Mouse (Mus musculus): Measurements from ENCODE around the gene Ptpa. TPM values are rescaled to one million over a fixed set of nuclear protein-coding genes. Genes with fewer than 3 reads are reported as not detected.

Ptpa gene
- polyA plus RNA-seq, 1 experiment from 2014 or later, result 88.0 TPM

DNA sequence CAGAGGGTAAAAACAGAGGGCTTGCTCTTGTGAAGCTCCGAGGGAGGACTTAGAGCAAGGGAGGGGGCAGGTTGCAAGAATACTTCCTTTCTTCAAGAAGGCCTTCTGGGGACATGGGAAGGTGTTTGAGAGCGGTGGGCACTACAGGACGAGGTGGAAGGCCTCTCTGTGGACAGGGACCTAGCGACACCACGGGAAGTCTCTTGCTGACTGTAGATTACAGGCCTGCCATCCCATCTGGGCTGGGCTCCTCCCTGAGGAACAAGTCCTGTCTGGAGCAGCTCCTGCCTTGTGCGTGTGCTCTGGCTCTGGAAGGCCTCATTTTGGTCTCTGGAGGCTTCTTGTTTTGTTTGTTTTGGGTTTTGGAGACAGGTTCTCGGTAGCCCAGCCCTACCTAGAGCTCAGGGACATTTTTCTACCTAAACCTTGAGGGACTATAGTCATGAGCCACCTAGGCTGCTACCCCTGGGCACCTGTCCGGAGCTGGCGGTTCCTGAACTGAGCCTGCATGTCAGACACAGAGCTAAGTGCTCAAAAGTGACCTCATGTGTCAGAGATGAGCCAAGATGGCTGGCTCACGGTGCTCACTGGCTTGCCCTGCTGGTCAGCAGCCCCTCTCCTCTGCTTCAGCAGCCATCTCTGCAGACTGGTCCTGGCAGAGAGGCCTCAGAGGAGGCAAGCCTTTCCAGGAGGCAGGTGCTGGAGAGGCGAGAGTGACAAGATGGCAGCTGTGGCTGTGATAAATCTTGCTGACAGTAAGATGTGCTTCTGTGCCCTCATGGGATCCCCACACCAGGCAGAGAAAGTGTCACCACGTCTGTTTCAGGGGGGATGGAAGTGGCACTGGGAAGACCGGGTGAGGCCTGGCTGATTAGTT lies 40.5 kb downstream of the Ptpa start:
- WGBS, result 58% methylated on average over 13 of the region's 13 CpGs
- Histone ChIP-seq H3K9ac (replicated peaks; ENCODE audit: low read depth) (no peak overlapping the region), H3K4me1 (ENCODE audit: insufficient read depth, low read depth, low read length) (no peaks in the 10 kb centered on the region; the same call in 1 of the 2 replicates), H3K4me3 (ENCODE audit: low read depth, low read length) (no peak overlapping the region), H3K36me3 (ENCODE audit: insufficient read depth, low read length) (no peaks in the 10 kb centered on the region), H3K9me3 (ENCODE audit: low read length) (no peaks in the 10 kb centered on the region), H3K4me2 (replicated peaks; ENCODE audit: low read depth, low read length) (no peak overlapping the region), H3K27me3 (replicated peaks; ENCODE audit: insufficient read depth, low read length) (no peaks in the 10 kb centered on the region), H3K27ac (ENCODE audit: low read length) (no peak overlapping the region)
- ATAC-seq (no peak), DNase-seq (ENCODE audit: low spot score) (no peak)
- TF ChIP-seq CTCF (IDR thresholded peaks at IDR 0.05) (no peak), EP300 (IDR thresholded peaks at IDR 0.05) (no peak)

DNA sequence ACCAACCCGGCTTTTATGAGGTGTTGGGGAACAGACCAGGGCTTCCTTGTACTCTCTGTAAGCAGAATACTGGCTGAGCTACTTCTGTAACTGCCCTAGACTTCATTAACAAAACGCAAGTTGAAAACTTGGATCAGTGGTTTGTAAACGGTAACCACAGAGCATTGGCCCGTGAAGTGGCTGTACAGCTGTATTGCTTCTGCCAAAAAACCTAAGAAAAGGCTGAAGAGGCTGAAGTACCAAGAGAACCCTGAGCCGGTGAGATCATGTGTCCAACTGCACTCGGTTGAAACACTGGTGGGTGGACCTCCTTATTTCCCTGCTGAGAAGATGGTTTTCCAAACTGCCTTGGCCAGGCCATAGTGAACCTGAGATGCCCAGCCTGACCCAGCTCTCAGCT lies 42.5 kb downstream of the Ptpa start:
- Histone ChIP-seq H3K4me1 (ENCODE audit: insufficient read depth, low read depth, low read length) (peaks cover under 1% of the 10 kb centered on the region; the same call in 1 of the 2 replicates), H3K9me3 (ENCODE audit: low read length) (no peaks in the 10 kb centered on the region), H3K4me2 (replicated peaks; ENCODE audit: low read depth, low read length) (no peak overlapping the region), H3K9ac (replicated peaks; ENCODE audit: low read depth) (no peak overlapping the region), H3K27me3 (replicated peaks; ENCODE audit: insufficient read depth, low read length) (no peaks in the 10 kb centered on the region), H3K4me3 (ENCODE audit: low read depth, low read length) (no peak overlapping the region), H3K36me3 (ENCODE audit: insufficient read depth, low read length) (no peaks in the 10 kb centered on the region), H3K27ac (ENCODE audit: low read length) (peak overlapping the region; percentile 47)
- peak; percentile 53 for DNase-seq (ENCODE audit: low spot score)
- WGBS, result 53% methylated on average over 6 of the region's 6 CpGs
- no peak for TF ChIP-seq CTCF (IDR thresholded peaks at IDR 0.05)
- TF ChIP-seq EP300 (IDR thresholded peaks at IDR 0.05), result no peak
- ATAC-seq, result peak; percentile 48

DNA sequence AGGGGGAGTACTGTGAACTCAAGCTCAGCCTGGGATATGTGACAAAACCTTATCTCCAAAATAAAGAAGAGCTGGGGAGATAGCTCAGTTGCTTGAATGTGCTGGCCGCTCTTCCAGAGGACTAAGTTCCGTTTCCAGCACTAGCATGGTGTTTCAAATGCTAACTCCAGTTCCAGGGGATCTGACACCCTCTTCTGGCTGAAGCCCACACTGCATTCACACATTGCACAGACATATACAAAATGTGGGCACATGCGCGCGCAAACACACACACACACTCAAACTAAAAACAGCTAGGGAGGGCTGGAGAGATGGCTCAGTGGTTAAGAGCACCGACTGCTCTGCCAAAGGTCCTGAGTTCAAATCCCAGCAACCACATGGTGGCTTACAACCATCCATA lies 43.4 kb downstream of the Ptpa start:
- DNase-seq (ENCODE audit: low spot score) (no peak), ATAC-seq (no peak)
- Histone ChIP-seq H3K4me1 (ENCODE audit: insufficient read depth, low read depth, low read length) (peaks cover 6% of the 10 kb centered on the region; the same call in 1 of the 2 replicates), H3K27me3 (replicated peaks; ENCODE audit: insufficient read depth, low read length) (no peaks in the 10 kb centered on the region), H3K9me3 (ENCODE audit: low read length) (no peaks in the 10 kb centered on the region), H3K4me3 (ENCODE audit: low read depth, low read length) (no peak overlapping the region), H3K4me2 (replicated peaks; ENCODE audit: low read depth, low read length) (no peak overlapping the region), H3K27ac (ENCODE audit: low read length) (no peak overlapping the region), H3K9ac (replicated peaks; ENCODE audit: low read depth) (no peak overlapping the region), H3K36me3 (ENCODE audit: insufficient read depth, low read length) (no peaks in the 10 kb centered on the region)
- TF ChIP-seq EP300 (IDR thresholded peaks at IDR 0.05) (no peak), CTCF (IDR thresholded peaks at IDR 0.05) (peak; percentile 49)
- 86% methylated on average over 6 of the region's 6 CpGs for WGBS

DNA sequence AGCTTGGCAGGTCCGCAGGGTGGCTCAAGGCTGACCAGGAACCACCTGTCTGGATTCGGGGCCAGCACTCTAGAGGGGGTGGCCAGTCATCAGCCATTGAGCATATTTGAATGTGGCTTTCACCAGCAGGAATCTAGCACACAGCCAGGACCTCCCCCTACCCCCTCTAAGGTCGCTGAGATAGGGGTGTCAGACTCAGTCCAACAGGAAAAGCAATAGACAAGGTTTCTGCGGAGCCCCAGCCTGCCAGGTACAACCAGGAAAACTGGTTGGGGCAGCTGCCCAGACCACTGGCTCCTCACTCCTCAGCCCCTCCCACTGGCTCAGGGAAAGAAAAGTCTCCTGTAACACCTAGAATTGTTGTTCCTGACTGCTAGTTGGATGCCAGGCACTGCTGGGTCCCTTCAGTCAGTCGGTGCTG lies 47.5 kb downstream of the Ptpa start:
- ATAC-seq (peak; percentile 80), DNase-seq (ENCODE audit: low spot score) (peak; percentile 86)
- H3K4me2 ChIP-seq (replicated peaks; ENCODE audit: low read depth, low read length), result peak overlapping the region; percentile 52

DNA sequence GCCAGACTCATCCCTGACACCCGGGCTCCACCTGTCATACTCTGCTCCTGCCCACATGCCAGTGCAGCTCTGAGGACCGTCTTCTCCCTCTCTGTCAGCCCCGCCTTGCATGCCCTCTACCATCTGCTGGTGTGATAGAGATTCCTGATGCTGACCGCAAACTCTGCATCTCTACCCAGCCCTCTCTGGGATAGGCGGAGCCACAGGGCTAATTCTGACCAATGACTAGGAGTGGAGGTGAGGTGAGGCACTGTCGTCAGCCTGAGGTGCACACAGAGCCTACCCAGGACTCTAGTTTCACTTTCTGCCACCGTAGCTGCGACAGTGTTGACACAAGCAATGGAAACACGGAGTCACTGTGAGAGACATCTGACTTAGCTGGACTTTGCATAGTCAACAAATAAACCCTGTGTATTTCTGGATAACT lies 48.1 kb downstream of the Ptpa start:
- Histone ChIP-seq H3K27me3 (replicated peaks; ENCODE audit: insufficient read depth, low read length) (no peaks in the 10 kb centered on the region), H3K4me1 (ENCODE audit: insufficient read depth, low read depth, low read length) (peaks cover 6% of the 10 kb centered on the region; the same call in 1 of the 2 replicates), H3K4me3 (ENCODE audit: low read depth, low read length) (peak overlapping the region; percentile 20), H3K9me3 (ENCODE audit: low read length) (no peaks in the 10 kb centered on the region), H3K27ac (ENCODE audit: low read length) (peak overlapping the region; percentile 81), H3K36me3 (ENCODE audit: insufficient read depth, low read length) (no peaks in the 10 kb centered on the region), H3K9ac (replicated peaks; ENCODE audit: low read depth) (no peak overlapping the region; the same call in 1 of the 2 replicates), H3K4me2 (replicated peaks; ENCODE audit: low read depth, low read length) (peak overlapping the region; percentile 52)
- peak; percentile 96 for DNase-seq (ENCODE audit: low spot score)
- no peak; the same call in 1 of the 2 replicates for TF ChIP-seq CTCF (IDR thresholded peaks at IDR 0.05)
- TF ChIP-seq EP300 (IDR thresholded peaks at IDR 0.05), result no peak
- 1% methylated on average over 9 of the region's 9 CpGs for WGBS
- peak; percentile 97 for ATAC-seq

More for the DNA sequence above, 47.5 kb downstream of the Ptpa start:
- H3K27ac ChIP-seq (ENCODE audit: low read length), result peak overlapping the region; percentile 81
- no peaks in the 10 kb centered on the region for H3K27me3 ChIP-seq (replicated peaks; ENCODE audit: insufficient read depth, low read length)
- H3K4me1 ChIP-seq (ENCODE audit: insufficient read depth, low read depth, low read length), result peaks cover 6% of the 10 kb centered on the region; the same call in 1 of the 2 replicates
- WGBS, result 7% methylated on average over 5 of the region's 5 CpGs
- H3K9ac ChIP-seq (replicated peaks; ENCODE audit: low read depth), result no peak overlapping the region
- no peak overlapping the region; the same call in 1 of the 2 replicates for H3K4me3 ChIP-seq (ENCODE audit: low read depth, low read length)
- H3K36me3 ChIP-seq (ENCODE audit: insufficient read depth, low read length), result no peaks in the 10 kb centered on the region
- TF ChIP-seq EP300 (IDR thresholded peaks at IDR 0.05) (no peak), CTCF (IDR thresholded peaks at IDR 0.05) (no peak)
- no peaks in the 10 kb centered on the region for H3K9me3 ChIP-seq (ENCODE audit: low read length)

DNA sequence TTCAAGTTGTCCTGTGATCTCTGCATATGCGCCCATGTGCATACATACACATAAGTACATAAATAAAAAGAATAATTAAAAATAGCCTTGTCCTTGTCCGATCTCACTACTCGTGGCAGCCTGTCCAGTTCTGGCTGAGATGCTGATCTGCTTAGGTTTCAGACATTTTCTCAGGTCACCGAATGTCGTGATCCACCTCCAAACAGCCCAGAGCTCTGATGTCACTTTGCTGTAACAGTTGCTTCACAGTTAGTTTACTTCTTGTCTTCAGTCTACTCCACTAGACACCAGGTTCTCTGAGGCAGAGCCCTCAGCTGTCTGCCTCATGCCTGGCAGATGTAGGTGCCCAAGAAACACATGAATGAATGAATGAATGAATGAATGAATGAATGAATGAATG lies 48.6 kb downstream of the Ptpa start:
- Histone ChIP-seq H3K4me3 (ENCODE audit: low read depth, low read length) (peak overlapping the region; percentile 20; the same call in 1 of the 2 replicates), H3K9me3 (ENCODE audit: low read length) (no peaks in the 10 kb centered on the region), H3K27ac (ENCODE audit: low read length) (peak overlapping the region; percentile 81), H3K36me3 (ENCODE audit: insufficient read depth, low read length) (no peaks in the 10 kb centered on the region), H3K9ac (replicated peaks; ENCODE audit: low read depth) (no peak overlapping the region; the same call in 1 of the 2 replicates), H3K4me1 (ENCODE audit: insufficient read depth, low read depth, low read length) (peaks cover 6% of the 10 kb centered on the region; the same call in 1 of the 2 replicates), H3K27me3 (replicated peaks; ENCODE audit: insufficient read depth, low read length) (no peaks in the 10 kb centered on the region), H3K4me2 (replicated peaks; ENCODE audit: low read depth, low read length) (peak overlapping the region; percentile 52)
- peak; percentile 37 for DNase-seq (ENCODE audit: low spot score)
- TF ChIP-seq CTCF (IDR thresholded peaks at IDR 0.05), result no peak
- no peak for TF ChIP-seq EP300 (IDR thresholded peaks at IDR 0.05)
- WGBS, result 33% methylated on average over 5 of the region's 5 CpGs
- ATAC-seq, result peak; percentile 16; the same call in 1 of the 2 replicates

Measured in lung, postnatal 0 days (tissue).